Comparison of ENCODE assay signal across 9 mouse cellular contexts in genomic region chr11:83739241-83739640, GRCm38 (mm10). TPM values are rescaled to one million over a fixed set of nuclear protein-coding genes. Genes with fewer than 3 reads are reported as not detected.
A peak's percentile ranks its signal among the peaks of the same experiment; 100 is the strongest.
DNase-seq lines count a peak whose midpoint lies in the region; ATAC-seq and TF ChIP-seq lines count a peak whose summit lies in the region.
"Had no signal": no experiment of that assay in that cellular context is flagged by ENCODE, and none has a peak within 500 bp of the region (broad histone marks: within the 10 kb centered on the region; RNA-seq: fewer than 3 reads in every experiment).

No protein-coding gene starts in this region.

- no peaks in the 10 kb centered on the region for H3K9me3 ChIP-seq in hindbrain, embryonic 14.5 days (ENCODE audit: control insufficient read depth, low read length)
- no peaks in the 10 kb centered on the region for H3K9me3 ChIP-seq in hindbrain, embryonic 16.5 days (ENCODE audit: control insufficient read depth, low read length)
- H3K9me3 ChIP-seq in heart, postnatal 0 days (replicated peaks; ENCODE audit: control insufficient read depth, low read length): no peaks in the 10 kb centered on the region
- H3K9me3 ChIP-seq in midbrain, postnatal 0 days (ENCODE audit: low read length): no peaks in the 10 kb centered on the region
- H3K9me3 ChIP-seq: embryonic facial prominence, embryonic 15.5 days had no signal

- peak; percentile 88 for TF ChIP-seq CTCF in heart, postnatal 0 days (IDR thresholded peaks at IDR 0.05; ENCODE audit: low read depth)
- peak; percentile 97 for TF ChIP-seq CTCF in midbrain, postnatal 0 days (IDR thresholded peaks at IDR 0.05)

- H3K36me3 ChIP-seq in hindbrain, embryonic 14.5 days (replicated peaks; ENCODE audit: control insufficient read depth, insufficient read depth): no peaks in the 10 kb centered on the region
- no peaks in the 10 kb centered on the region for H3K36me3 ChIP-seq in hindbrain, embryonic 16.5 days (ENCODE audit: control insufficient read depth, insufficient read depth, low read length)
- H3K36me3 ChIP-seq in heart, postnatal 0 days (replicated peaks; ENCODE audit: control insufficient read depth, insufficient read depth, low read length): no peaks in the 10 kb centered on the region
- no peaks in the 10 kb centered on the region for H3K36me3 ChIP-seq in midbrain, postnatal 0 days (ENCODE audit: insufficient read depth, low read length)
- H3K36me3 ChIP-seq: embryonic facial prominence, embryonic 15.5 days had no signal

- 30% methylated on average over 5 of the region's 5 CpGs for WGBS in hindbrain, embryonic 14.5 days
- 24% methylated on average over 5 of the region's 5 CpGs for WGBS in hindbrain, embryonic 16.5 days
- 18% methylated on average over 5 of the region's 5 CpGs for WGBS in heart, postnatal 0 days
- 20% methylated on average over 5 of the region's 5 CpGs for WGBS in midbrain, postnatal 0 days

- H3K9ac ChIP-seq in hindbrain, embryonic 14.5 days: no peak overlapping the region
- H3K9ac ChIP-seq in hindbrain, embryonic 16.5 days (ENCODE audit: low read depth, low read length): no peak overlapping the region
- H3K9ac ChIP-seq in heart, postnatal 0 days (replicated peaks; ENCODE audit: low read depth, low read length): no peak overlapping the region
- no peak overlapping the region for H3K9ac ChIP-seq in midbrain, postnatal 0 days (replicated peaks; ENCODE audit: low read length, poor library complexity, severe bottlenecking)
- H3K9ac ChIP-seq: embryonic facial prominence, embryonic 15.5 days had no signal

- TF ChIP-seq EP300 in heart, postnatal 0 days (IDR thresholded peaks at IDR 0.05; ENCODE audit: low read depth): no peak

- no peak overlapping the region for H3K4me2 ChIP-seq in hindbrain, embryonic 14.5 days (replicated peaks)
- no peak overlapping the region for H3K4me2 ChIP-seq in hindbrain, embryonic 16.5 days (ENCODE audit: low read length)
- H3K4me2 ChIP-seq in heart, postnatal 0 days (ENCODE audit: low read depth, low read length): no peak overlapping the region
- H3K4me2 ChIP-seq in midbrain, postnatal 0 days (ENCODE audit: low read depth, low read length, poor library complexity, severe bottlenecking): no peak overlapping the region
- H3K4me2 ChIP-seq: embryonic facial prominence, embryonic 15.5 days had no signal

- DNase-seq in hindbrain, embryonic 14.5 days (ENCODE audit: low spot score): peak; percentile 91
- peak; percentile 62 to 90 for DNase-seq in adrenal gland, adult (ENCODE audit: inconsistent age in 2 of 2, low spot score in 1 of 2)
- DNase-seq in embryo, embryonic 10 days (ENCODE audit: low spot score): peak; percentile 88
- DNase-seq in heart, postnatal 0 days (ENCODE audit: low spot score): peak; percentile 61
- DNase-seq in left cerebral cortex, adult 18-20 months (ENCODE audit: low spot score in 2 of 2): peak; percentile 76 to 89
- peak; percentile 83 for DNase-seq in midbrain, postnatal 0 days (ENCODE audit: low spot score)
- DNase-seq in testis, postnatal 10 days (ENCODE audit: low spot score): peak; percentile 84

- H3K4me1 ChIP-seq in hindbrain, embryonic 14.5 days (replicated peaks; ENCODE audit: control insufficient read depth, insufficient read depth, low read length): no peaks in the 10 kb centered on the region
- H3K4me1 ChIP-seq in hindbrain, embryonic 16.5 days (ENCODE audit: control insufficient read depth, insufficient read depth, low read depth, low read length): no peaks in the 10 kb centered on the region
- H3K4me1 ChIP-seq in heart, postnatal 0 days (ENCODE audit: control insufficient read depth, insufficient read depth): no peaks in the 10 kb centered on the region
- H3K4me1 ChIP-seq in midbrain, postnatal 0 days (ENCODE audit: insufficient read depth, low read length): no peaks in the 10 kb centered on the region
- H3K4me1 ChIP-seq: embryonic facial prominence, embryonic 15.5 days had no signal

- no peak overlapping the region for H3K27ac ChIP-seq in hindbrain, embryonic 14.5 days
- H3K27ac ChIP-seq in hindbrain, embryonic 16.5 days (ENCODE audit: low read depth, low read length): no peak overlapping the region
- H3K27ac ChIP-seq in heart, postnatal 0 days (ENCODE audit: low read depth): no peak overlapping the region
- no peak overlapping the region for H3K27ac ChIP-seq in midbrain, postnatal 0 days (ENCODE audit: low read depth, low read length)
- H3K27ac ChIP-seq: embryonic facial prominence, embryonic 15.5 days had no signal

- H3K4me3 ChIP-seq in hindbrain, embryonic 14.5 days (replicated peaks; ENCODE audit: low read length): no peak overlapping the region
- no peak overlapping the region for H3K4me3 ChIP-seq in hindbrain, embryonic 16.5 days (ENCODE audit: low read length)
- no peak overlapping the region for H3K4me3 ChIP-seq in heart, postnatal 0 days (ENCODE audit: low read depth, low read length)
- H3K4me3 ChIP-seq in midbrain, postnatal 0 days (ENCODE audit: low read depth, low read length): no peak overlapping the region
- H3K4me3 ChIP-seq: embryonic facial prominence, embryonic 15.5 days had no signal

- no peak for ATAC-seq in hindbrain, embryonic 14.5 days (ENCODE audit: low FRiP score)
- ATAC-seq in hindbrain, embryonic 16.5 days: no peak
- ATAC-seq in heart, postnatal 0 days (ENCODE audit: insufficient read depth, low read depth): no peak; the same call in 1 of the 2 replicates
- ATAC-seq in midbrain, postnatal 0 days (ENCODE audit: low FRiP score): no peak

- H3K27me3 ChIP-seq in hindbrain, embryonic 14.5 days (ENCODE audit: control insufficient read depth, insufficient read depth, low read length): no peaks in the 10 kb centered on the region
- H3K27me3 ChIP-seq in hindbrain, embryonic 16.5 days (replicated peaks; ENCODE audit: control insufficient read depth, insufficient read depth, low read length): no peaks in the 10 kb centered on the region
- peaks cover 22% of the 10 kb centered on the region; the same call in 1 of the 2 replicates for H3K27me3 ChIP-seq in heart, postnatal 0 days (ENCODE audit: control insufficient read depth, insufficient read depth, low read length)
- peaks cover 8% of the 10 kb centered on the region; the same call in 1 of the 2 replicates for H3K27me3 ChIP-seq in midbrain, postnatal 0 days (ENCODE audit: insufficient read depth, low read length)

RNA-seq across cellular contexts. Expression of gene Wfdc21, which starts 7.5 kb away (rescaled TPM):
- polyA plus RNA-seq in hindbrain, embryonic 14.5 days (2014; fragmentation: Nextera tagmentation; extraction: Ambion mirVana): not detected in 2 replicates
- polyA plus RNA-seq in hindbrain, embryonic 16.5 days (2015; fragmentation: Nextera tagmentation; extraction: Ambion mirVana): 0.42 TPM in 1 of 2 replicates, not detected in the other
- not detected in 2 replicates for total RNA-seq in heart, postnatal 0 days (2014; rRNA removed; ENCODE audit: low replicate concordance)
- 0.52 and 0.82 TPM in 2 replicates for polyA plus RNA-seq in heart, postnatal 0 days (2015; fragmentation: Nextera tagmentation; extraction: Ambion mirVana)
- total RNA-seq in left cerebral cortex, adult 18-20 months (2021): not detected
- not detected in 2 replicates for total RNA-seq in midbrain, postnatal 0 days (2014; rRNA removed)
- polyA plus RNA-seq in midbrain, postnatal 0 days (2015; fragmentation: Nextera tagmentation; extraction: Ambion mirVana): not detected in 2 replicates

RNA-seq across cellular contexts. Expression of gene Heatr6, which starts 14.3 kb away (rescaled TPM):
- 29.1 and 33.3 TPM in 2 replicates for polyA plus RNA-seq in hindbrain, embryonic 14.5 days (2014; fragmentation: Nextera tagmentation; extraction: Ambion mirVana)
- 26.6 and 29.6 TPM in 2 replicates for polyA plus RNA-seq in hindbrain, embryonic 16.5 days (2015; fragmentation: Nextera tagmentation; extraction: Ambion mirVana)
- total RNA-seq in heart, postnatal 0 days (2014; rRNA removed; ENCODE audit: low replicate concordance): 10.2 and 15.1 TPM in 2 replicates
- polyA plus RNA-seq in heart, postnatal 0 days (2015; fragmentation: Nextera tagmentation; extraction: Ambion mirVana): 8.9 and 9.6 TPM in 2 replicates
- 10 to 100 TPM; 12.0 to 13.2 TPM for total RNA-seq in left cerebral cortex, adult 18-20 months (2021)
- total RNA-seq in midbrain, postnatal 0 days (2014; rRNA removed): 24.8 and 31.9 TPM in 2 replicates
- 22.0 and 25.9 TPM in 2 replicates for polyA plus RNA-seq in midbrain, postnatal 0 days (2015; fragmentation: Nextera tagmentation; extraction: Ambion mirVana)

RNA-seq across cellular contexts. Expression of gene Wfdc18, which starts 30.4 kb away (rescaled TPM):
- not detected in 2 replicates for polyA plus RNA-seq in hindbrain, embryonic 14.5 days (2014; fragmentation: Nextera tagmentation; extraction: Ambion mirVana)
- not detected in 2 replicates for polyA plus RNA-seq in hindbrain, embryonic 16.5 days (2015; fragmentation: Nextera tagmentation; extraction: Ambion mirVana)
- total RNA-seq in heart, postnatal 0 days (2014; rRNA removed; ENCODE audit: low replicate concordance): not detected in 2 replicates
- 3.3 and 4.6 TPM in 2 replicates for polyA plus RNA-seq in heart, postnatal 0 days (2015; fragmentation: Nextera tagmentation; extraction: Ambion mirVana)
- total RNA-seq in left cerebral cortex, adult 18-20 months (2021): 1 to 10 TPM; 1.1 to 1.2 TPM
- total RNA-seq in midbrain, postnatal 0 days (2014; rRNA removed): not detected in 2 replicates
- 1.3 TPM in 1 of 2 replicates, not detected in the other for polyA plus RNA-seq in midbrain, postnatal 0 days (2015; fragmentation: Nextera tagmentation; extraction: Ambion mirVana)

RNA-seq across cellular contexts. Expression of gene Wfdc17, which starts 35.5 kb away (rescaled TPM):
- 0.73 and 1.4 TPM in 2 replicates for polyA plus RNA-seq in hindbrain, embryonic 14.5 days (2014; fragmentation: Nextera tagmentation; extraction: Ambion mirVana)
- polyA plus RNA-seq in hindbrain, embryonic 16.5 days (2015; fragmentation: Nextera tagmentation; extraction: Ambion mirVana): 0.33 and 0.87 TPM in 2 replicates
- total RNA-seq in heart, postnatal 0 days (2014; rRNA removed; ENCODE audit: low replicate concordance): 9.8 TPM in 1 of 2 replicates, not detected in the other
- 2.9 and 3.7 TPM in 2 replicates for polyA plus RNA-seq in heart, postnatal 0 days (2015; fragmentation: Nextera tagmentation; extraction: Ambion mirVana)
- not detected for total RNA-seq in left cerebral cortex, adult 18-20 months (2021)
- not detected in 2 replicates for total RNA-seq in midbrain, postnatal 0 days (2014; rRNA removed)
- 0.70 and 0.75 TPM in 2 replicates for polyA plus RNA-seq in midbrain, postnatal 0 days (2015; fragmentation: Nextera tagmentation; extraction: Ambion mirVana)
